Mouse (Mus musculus) lung, postnatal 36 days (tissue): ENCODE measurements at regions not wholly inside any gene's neighbourhood (a gene's known extent, or its start where the extent isn't known, plus 50 kb on each side); places are given as distances from the start of the nearest gene placed in this dataset.
A peak's percentile ranks its signal among the peaks of the same experiment; 100 is the strongest.
"Not testable (repeated sequence)": the region's sequence is repeated elsewhere in the genome, so short reads cannot be mapped to it uniquely, and the experiment has no call there.

Source experiments
- DNase-seq: peaks from one replicate; pipeline ENCODE4 v3.0.0; 2022; ENCODE audit warnings: mixed read lengths

- DNase-seq: no peak
Observed at GRCm38 (mm10) chr13:52339156-52339555, 191.9 kb downstream of the Diras2 start.

- DNase-seq: no peak
Observed at GRCm38 (mm10) chr13:52341981-52342380, 189.1 kb downstream of the Diras2 start.

- DNase-seq: no peak
Observed at GRCm38 (mm10) chr13:52344383-52344782, 186.7 kb downstream of the Diras2 start.

GRCm38 (mm10) chr13:52344853-52345252, 186.2 kb downstream of the Diras2 start:
- no peak for DNase-seq

DNA sequence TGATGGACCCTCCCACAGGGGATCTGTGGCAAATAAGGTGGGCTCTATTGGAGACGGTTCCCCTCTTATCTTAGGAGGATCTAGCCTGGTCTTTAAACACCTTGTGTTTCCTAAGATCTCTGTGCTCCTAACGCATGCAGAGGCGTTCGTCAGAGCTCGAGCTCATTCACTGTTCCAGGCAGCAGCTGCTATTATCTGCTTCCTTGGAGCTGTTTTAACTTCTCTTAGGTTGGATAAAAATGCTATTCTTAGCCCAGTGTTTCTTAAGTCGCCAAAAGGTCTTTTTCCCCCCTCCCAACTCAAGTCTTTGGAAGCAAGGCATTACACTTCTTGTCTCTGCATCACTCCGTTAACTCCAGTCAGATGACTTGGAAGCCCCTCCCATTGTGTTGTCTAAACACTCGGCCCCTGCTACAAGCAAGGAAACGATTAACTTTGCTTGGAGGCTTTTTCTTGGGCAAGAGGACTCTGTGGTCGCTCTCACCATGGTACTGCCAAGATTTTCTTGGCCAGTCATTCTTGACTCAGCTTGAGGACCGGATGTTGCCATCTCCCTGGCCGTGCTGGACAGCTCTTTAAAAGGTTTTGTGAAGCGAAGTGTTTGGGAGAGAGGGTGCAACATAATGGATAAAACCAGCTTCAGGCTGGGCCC, 185.6 kb downstream of the Diras2 start:
- DNase-seq: no peak

GRCm38 (mm10) chr13:52346027-52346375, 185.1 kb downstream of the Diras2 start:
- DNase-seq: no peak

DNA sequence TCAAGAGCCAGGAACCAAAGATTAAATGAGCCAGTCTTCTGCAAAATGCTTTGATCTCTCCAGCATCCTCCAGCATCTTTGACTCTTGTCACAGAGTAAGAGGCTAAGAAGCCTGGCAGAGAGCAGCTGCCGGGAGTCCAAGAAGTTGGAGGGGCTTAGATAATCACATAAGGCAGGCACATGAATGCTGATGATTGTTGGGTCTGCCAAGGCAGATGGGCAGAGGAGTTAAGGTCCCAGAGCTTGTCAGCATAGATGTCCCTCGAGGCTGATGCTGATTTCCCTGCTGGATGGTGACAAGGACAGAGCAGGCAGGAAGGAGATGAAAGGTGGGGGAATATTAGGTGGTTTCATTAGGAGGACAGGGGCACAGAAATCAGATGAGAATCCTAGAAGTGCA, 183.4 kb downstream of the Diras2 start:
- no peak for DNase-seq

- no peak for DNase-seq
Observed at GRCm38 (mm10) chr13:52349606-52350005, 181.5 kb downstream of the Diras2 start.

DNA sequence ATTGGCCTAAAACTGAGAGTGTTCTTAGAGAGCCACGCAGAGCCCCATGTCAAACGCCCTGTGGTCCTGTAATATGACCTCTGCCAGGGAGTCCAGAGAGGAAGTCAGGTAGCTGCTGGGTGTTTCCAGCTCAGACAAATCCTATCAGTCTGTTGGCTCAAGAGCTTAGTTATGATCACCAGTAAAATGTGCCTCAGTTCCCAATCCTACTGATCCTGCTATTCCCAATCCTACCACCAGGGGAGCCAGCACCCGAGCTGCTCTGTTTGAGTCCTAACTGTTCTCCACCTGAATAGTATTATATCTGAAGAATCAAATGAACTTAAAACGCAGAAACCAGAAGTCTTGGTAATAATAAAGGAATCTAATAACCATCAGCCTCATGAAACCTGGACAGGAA, 178.5 kb downstream of the Diras2 start:
- peak; percentile 47 for DNase-seq

DNA sequence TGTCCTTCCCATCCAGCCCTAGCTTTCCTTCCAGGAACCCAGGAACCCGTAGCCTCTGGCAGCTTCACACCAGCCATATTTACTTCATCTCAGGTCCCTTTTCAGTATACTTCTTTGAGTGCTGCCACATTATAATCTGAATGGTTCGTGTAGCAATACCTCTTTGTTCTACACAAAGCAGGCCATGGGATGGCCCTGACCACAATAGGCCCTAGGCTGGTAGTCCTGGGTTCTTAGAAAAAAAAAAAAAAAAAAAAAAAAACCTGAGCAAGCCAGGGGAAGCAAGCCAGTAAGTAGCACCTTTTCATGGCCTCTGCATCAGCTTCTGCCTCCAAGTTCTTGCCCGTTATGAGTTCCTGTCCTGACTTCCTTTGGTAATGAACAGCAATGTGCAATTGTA, 177.6 kb downstream of the Diras2 start:
- DNase-seq: no peak

DNA sequence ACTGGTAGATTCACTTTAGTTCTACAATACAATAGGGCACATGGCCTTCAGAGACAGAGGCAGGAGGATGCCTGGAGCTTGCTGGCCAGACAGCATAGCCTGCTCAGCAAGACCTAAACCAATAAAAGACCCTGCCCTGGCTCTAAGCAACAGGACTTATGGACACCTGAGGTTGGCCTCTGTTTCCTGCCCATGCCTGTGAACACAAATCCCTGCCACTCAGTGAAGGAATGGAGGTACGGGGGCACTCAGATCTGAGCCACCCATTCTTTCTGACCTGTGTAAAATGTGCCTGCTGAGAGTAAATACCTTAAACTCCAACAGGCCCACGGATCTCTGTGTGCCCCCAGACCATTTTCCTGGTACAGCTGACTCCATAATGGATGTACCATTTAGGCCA, 177.1 kb downstream of the Diras2 start:
- DNase-seq: no peak

GRCm38 (mm10) chr13:52355921-52356320, 175.2 kb downstream of the Diras2 start:
- DNase-seq: not testable (repeated sequence)

GRCm38 (mm10) chr13:52359332-52359731, 171.7 kb downstream of the Diras2 start:
- not testable (repeated sequence) for DNase-seq

DNA sequence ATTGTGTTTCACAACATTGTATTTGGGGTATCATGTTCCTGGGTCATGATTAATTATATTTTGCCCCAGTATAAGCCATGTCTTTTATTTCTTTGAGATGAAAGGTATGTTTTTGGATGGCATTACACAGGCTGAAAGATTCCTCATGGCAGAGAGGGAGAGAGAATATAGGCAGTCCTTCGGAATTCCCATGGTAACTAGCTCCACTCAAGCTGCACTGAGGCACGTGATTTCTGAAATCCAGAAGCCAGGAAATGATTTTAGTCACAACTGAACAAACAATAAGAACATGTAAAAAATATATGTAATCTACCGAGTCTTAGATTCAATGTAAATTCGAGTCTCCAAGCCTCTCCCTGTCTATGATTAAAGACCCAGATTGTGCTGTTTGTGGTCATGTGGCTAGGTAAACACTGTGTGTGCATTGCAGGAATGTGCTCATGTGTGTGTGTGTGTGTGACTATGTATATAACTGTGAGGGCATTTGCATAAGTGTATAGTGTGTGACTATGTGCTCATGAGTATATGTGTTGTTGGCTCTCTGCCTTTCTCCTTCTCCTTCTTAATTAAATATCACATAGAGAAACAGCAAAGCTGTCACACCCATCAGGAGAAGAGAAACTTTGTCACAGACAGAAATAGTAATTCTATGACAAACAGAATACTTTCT, 169.8 kb downstream of the Diras2 start:
- DNase-seq: no peak

DNA sequence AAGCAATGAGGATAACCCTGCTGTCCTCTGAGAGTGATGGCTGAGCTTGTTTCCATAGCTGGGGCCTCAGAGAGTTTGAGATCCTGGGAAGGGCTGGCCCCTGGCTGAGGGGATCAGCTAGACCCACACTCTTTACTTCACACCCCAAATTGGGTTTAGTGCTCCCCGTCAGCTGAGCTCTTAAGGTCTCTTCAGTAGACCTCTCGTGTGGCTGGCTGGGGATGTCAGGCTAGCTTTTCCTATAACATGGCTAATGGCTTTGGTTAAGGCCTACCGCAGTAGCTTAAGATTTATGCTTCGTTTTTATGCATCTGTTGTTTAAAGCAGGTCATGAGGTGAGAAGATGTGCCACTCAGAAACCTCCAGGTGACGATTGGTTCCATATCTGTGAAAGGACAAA, 168.8 kb downstream of the Diras2 start:
- DNase-seq: no peak

DNA sequence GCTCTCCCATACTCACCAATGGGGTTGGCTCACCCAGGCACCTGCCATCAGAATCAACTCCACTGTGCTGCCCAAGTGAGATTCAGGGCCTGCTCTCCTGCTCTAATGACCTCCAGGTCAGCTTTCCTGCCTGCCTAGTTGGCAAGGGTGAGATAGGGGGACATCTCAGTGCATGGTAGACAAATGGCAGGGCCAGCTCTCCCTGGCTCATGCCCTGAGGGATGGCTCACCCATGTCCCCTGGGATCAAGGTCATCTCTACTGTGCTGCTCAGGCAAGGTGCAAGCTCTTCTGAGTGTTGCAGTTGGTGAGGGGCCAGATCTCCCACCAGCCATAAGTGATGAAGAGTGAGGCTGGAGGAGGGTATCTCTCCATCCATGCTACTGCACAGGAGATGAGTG, 161.2 kb downstream of the Diras2 start:
- DNase-seq: no peak

GRCm38 (mm10) chr13:52371986-52372385, 159.1 kb downstream of the Diras2 start:
- DNase-seq: no peak

- peak; percentile 28 for DNase-seq
Observed at GRCm38 (mm10) chr13:52374781-52375180, 156.3 kb downstream of the Diras2 start.

- DNase-seq: no peak
Observed at GRCm38 (mm10) chr13:52378236-52378635, 152.8 kb downstream of the Diras2 start.

DNA sequence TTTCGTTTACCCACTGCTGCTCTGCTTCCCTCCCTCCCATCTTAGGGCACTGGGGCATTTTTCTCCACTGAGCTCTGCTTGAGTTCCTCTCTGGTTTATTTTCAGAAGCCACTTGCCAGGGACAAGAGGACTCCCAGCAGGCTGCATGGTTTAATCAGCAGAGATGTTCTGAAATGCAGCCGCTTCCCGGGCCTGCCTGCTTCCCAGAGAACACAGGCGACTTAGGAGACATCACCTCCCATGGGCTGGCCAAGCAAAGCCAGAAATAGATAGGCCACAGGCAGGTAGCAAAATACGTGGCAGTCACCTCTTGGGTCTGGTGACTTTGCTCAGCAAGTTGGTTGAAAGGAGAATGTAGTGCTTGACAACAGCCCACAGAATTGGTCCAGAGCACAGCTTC, 141.8 kb downstream of the Diras2 start:
- no peak for DNase-seq

DNA sequence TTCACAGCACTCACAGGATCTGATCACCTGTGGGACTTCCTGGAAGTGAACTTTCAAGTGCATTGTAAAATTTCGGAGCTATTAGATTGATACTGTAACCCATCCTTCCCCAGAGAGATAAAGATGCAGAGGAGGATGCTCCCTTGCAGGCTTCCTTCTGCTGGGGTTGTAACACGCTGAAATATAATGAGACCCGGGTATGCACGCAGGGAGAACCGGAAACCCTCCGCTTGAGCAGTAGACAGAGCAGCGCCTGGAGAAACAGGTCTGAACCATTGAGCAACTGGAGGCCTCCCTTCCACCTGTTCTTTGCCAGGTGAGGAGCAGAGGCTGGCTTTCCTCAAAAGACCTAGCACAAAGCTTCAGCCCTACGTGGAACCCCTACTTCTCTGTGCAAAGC, 135.3 kb downstream of the Diras2 start:
- no peak for DNase-seq

DNA sequence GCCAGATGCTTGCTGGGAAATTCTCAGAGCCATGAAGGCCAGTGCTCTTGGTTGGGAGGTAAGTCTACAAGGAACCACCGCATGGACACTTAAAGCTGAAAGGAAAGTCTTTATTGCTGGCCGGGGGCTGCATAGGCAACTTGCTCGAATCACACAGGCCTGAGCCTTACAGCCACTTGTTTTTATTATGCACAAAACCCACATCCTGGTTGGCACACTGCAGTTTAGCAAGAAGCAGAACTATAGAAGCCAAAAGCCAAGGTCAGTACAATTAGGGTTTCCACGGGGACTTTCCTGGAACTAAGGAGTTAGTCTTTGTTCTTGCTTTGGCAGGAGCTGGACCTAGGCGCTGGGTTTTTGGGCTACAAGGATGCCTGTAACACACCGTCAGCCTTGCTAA, 132.7 kb downstream of the Diras2 start:
- no peak for DNase-seq

DNA sequence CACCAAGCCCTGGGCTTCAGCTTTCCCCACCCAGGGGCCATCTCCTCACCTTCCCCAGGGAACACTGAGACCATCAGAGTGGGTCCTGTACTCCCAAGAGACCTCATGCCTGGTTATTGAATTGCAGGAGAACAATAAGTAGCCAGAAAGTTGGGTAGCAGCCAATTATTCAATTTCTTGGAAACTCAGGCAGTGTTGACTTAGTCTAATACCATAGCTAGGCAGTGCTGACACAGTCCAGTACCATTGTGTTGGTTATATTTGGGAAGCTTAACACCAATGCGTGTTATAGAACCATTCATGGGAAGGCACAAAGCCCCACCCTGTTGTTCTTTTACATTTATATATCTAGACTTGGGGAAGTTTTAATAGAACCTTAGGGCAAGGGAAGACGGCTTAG, 131.9 kb downstream of the Diras2 start:
- DNase-seq: peak; percentile 8

GRCm38 (mm10) chr13:52403805-52404204, 127.3 kb downstream of the Diras2 start:
- no peak for DNase-seq

DNA sequence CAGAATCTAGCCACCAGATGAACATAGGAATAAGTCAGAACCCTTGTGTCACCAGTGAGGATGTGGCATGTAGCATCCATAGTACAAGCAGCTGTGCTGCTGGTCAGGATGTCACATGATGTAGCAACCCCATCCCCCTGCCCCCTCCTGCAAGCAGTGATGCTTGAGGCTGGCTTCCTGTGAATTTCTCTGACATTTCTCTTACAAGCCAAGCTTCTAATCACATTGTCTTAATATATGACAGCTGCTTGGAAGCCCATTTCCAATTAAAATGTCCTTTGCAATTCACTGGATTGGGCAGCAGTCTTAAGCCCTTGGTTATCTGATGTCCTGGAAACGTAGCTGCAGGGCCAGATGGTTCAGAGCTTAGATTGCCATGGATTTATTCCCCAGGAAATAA, 114.8 kb downstream of the Diras2 start:
- DNase-seq: no peak
